Mouse (Mus musculus): ENCODE measurements at regions not wholly inside any gene's neighbourhood (a gene's known extent, or its start where the extent isn't known, plus 50 kb on each side); places are given as distances from the start of the nearest gene placed in this dataset.

DNA sequence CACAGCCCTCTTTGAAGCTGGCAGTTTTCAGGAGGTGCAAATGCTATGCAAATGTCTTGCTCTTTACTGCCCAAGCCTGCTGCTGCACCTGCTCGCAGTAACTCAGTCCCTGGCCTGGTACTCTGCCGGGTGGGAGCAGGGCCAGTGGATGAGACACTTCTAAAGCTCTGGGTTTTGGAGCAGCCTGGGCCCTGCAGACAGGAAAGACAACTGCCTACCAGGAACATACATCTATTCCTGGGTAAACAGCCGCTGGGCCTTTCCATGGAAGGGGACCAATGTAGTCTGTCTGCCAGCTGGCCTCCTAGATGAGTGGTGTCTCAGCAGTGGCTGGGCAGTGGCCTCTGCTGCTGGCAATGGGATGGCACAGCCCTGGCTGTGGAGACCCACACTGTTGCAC, 326.5 kb downstream of the Ptpru start:
- no peak for TF ChIP-seq CTCF (IDR thresholded peaks at IDR 0.05; ENCODE audit: borderline replicate concordance, insufficient read depth, low read depth, low read length)
- no peak for TF ChIP-seq POLR2A (IDR thresholded peaks at IDR 0.05; ENCODE audit: borderline replicate concordance, insufficient read depth, low read length)

Measured in cerebellum, adult 2 months (tissue).